Mouse (Mus musculus) heart, embryonic 10.5 days (tissue): ENCODE data around the gene Cdh22. TPM values are rescaled to one million over a fixed set of nuclear protein-coding genes. Genes with fewer than 3 reads are reported as not detected.

Experiments
- DNase-seq: peaks from one replicate; pipeline ENCODE4 v3.0.0-alpha.2; 2017; ENCODE audit warnings: low spot score
- H3K27ac ChIP-seq: fragments of 300-500 bp; sonication (generic); 2 replicates; pipeline ENCODE4 v1.5.1; 2016; ENCODE audit warnings: mild to moderate bottlenecking
- H3K27me3 ChIP-seq: fragments of 300-500 bp; sonication (generic); 2 replicates; pipeline ENCODE4 v1.6.1; 2016; ENCODE audit warnings: mild to moderate bottlenecking; ENCODE audit not compliant: poor library complexity, insufficient read depth, severe bottlenecking
- H3K36me3 ChIP-seq: fragments of 300-500 bp; sonication (generic); 2 replicates; pipeline ENCODE4 v1.6.1; 2016; ENCODE audit warnings: mild to moderate bottlenecking, moderate library complexity
- H3K4me1 ChIP-seq: fragments of 300-500 bp; sonication (generic); 2 replicates; pipeline ENCODE4 v1.6.1; 2016; ENCODE audit warnings: mild to moderate bottlenecking
- H3K4me3 ChIP-seq: fragments of 300-500 bp; sonication (generic); 2 replicates; pipeline ENCODE4 v1.5.1; 2016; ENCODE audit warnings: mild to moderate bottlenecking, moderate library complexity
- H3K9me3 ChIP-seq: fragments of 300-500 bp; sonication (generic); 2 replicates; pipeline ENCODE4 v1.6.1; 2016; ENCODE audit warnings: mild to moderate bottlenecking, moderate library complexity
- WGBS: fragments of 180-500 bp; shearing (Covaris S2); methylation state at CpG from one replicate; pipeline ENCODE4 v1.1.7; 2016; 5-methylcytosine and 5-hydroxymethylcytosine counted together
- polyA plus RNA-seq: library from polyadenylated mRNA; unstranded; fragments of >200 nt; fragmentation: Nextera tagmentation; extraction: Ambion mirVana; gene quantifications from 2 replicates; pipeline ENCODE4 v1.2.1, GENCODE M21; 2016

Cdh22 gene
- polyA plus RNA-seq, 1 experiment from 2014 or later = 0.04 TPM

DNA sequence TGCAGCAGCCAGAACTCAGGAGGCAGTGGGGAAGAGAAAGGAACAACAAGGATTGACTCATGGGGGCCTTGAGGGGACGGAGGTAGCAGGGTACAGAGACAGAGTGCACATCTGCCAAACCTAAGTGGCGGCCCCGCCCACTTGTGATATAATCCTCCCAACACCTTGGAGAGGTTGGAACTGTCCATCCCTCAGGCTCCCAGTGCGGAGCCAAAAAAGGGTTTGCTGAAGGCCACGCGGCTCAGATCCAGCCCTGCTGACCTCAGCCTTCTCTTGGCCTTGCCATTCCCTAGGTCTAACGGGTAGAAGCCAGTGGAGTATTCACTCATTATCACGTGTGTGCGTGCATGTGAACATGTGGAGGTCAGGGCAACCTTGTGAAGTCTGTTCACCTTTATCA lies 154.0 kb downstream of the Cdh22 start:
- H3K9me3 ChIP-seq = no peaks in the 10 kb centered on the region
- H3K36me3 ChIP-seq = no peaks in the 10 kb centered on the region
- 13% methylated on average over 9 of the region's 9 CpGs for WGBS
- DNase-seq = no peak
- H3K27me3 ChIP-seq = peaks cover 80% of the 10 kb centered on the region
- H3K27ac ChIP-seq = no peak overlapping the region
- H3K4me1 ChIP-seq = 0 out of 2 replicates have a peak, but pooled peaks cover 6% of the 10 kb centered on the region
- no peak overlapping the region for H3K4me3 ChIP-seq

DNA sequence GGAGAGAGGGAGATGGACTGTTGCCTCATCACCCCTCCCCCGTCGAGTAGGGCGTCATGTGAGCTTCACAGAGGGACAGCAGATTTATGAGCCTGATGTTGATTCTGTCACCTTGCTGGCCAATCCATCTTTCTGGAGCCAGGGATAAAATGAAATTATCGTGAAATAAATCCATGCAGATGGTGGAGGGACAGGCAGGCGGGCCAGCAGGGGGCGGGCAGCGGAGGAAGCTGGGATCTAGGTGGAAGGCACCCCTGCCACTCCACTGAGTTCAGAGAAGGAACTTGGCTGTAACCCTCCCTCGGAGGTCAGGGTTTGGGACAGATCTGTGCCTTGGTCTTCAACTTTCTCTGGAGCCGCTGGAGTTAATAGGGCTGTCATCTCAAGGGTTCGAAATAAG lies 156.0 kb downstream of the Cdh22 start:
- H3K4me3 ChIP-seq = no peak overlapping the region
- no peaks in the 10 kb centered on the region for H3K36me3 ChIP-seq
- H3K9me3 ChIP-seq = no peaks in the 10 kb centered on the region
- WGBS = 25% methylated on average over 10 of the region's 10 CpGs
- H3K4me1 ChIP-seq = 0 out of 2 replicates have a peak, but pooled peaks cover 10% of the 10 kb centered on the region
- H3K27ac ChIP-seq = no peak overlapping the region
- no peak for DNase-seq
- H3K27me3 ChIP-seq = peaks cover 86% of the 10 kb centered on the region

DNA sequence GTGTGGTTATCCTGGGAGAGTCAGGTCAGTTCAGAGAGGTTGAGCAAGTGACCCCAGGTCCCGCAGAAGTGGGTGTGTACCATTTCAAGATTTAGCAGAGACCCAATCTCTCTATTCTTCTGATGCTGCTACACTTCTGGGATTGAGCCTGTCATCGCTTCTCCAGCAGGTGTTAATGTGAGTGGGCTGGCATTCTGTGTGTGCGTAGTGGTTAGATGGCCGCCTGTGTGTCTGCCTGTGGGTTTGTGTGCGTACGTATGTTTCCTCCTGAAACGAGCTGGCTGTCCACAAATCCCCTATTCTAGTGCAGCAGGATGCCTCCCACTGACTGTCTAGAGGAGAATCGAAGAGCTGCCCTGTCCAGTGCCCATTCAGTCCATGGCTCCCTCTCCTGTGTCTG lies 156.6 kb downstream of the Cdh22 start:
- Histone ChIP-seq H3K4me3 (no peak overlapping the region), H3K4me1 (0 out of 2 replicates have a peak, but pooled peaks cover 10% of the 10 kb centered on the region), H3K9me3 (no peaks in the 10 kb centered on the region), H3K27me3 (peaks cover 92% of the 10 kb centered on the region), H3K36me3 (no peaks in the 10 kb centered on the region), H3K27ac (no peak overlapping the region)
- DNase-seq = no peak
- 67% methylated on average over 8 of the region's 8 CpGs for WGBS

DNA sequence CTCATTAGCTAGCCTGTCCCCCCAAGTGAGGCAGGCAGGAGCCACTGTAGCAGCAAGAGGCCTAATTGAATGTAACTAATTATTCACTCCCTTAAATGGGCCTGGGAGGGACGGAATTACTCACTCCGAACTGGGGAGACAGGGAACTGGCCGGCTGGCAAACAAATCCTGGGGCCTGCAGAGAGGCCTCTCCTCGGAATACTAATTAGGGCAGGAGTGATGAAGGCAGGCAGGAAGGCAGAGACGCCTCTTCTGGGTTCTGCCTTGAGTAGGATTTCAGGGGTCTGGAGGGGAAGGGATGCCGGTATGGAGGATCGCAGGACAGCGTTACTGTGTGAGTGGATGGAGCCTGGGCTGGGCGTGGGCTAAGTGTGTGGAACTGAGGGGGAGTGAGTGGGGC lies 157.6 kb downstream of the Cdh22 start:
- Histone ChIP-seq H3K9me3 (no peaks in the 10 kb centered on the region), H3K36me3 (no peaks in the 10 kb centered on the region), H3K27me3 (peaks cover 100% of the 10 kb centered on the region), H3K4me1 (0 out of 2 replicates have a peak, but pooled peaks cover 10% of the 10 kb centered on the region), H3K27ac (no peak overlapping the region), H3K4me3 (no peak overlapping the region)
- no peak for DNase-seq
- WGBS = 9% methylated on average over 9 of the region's 9 CpGs

DNA sequence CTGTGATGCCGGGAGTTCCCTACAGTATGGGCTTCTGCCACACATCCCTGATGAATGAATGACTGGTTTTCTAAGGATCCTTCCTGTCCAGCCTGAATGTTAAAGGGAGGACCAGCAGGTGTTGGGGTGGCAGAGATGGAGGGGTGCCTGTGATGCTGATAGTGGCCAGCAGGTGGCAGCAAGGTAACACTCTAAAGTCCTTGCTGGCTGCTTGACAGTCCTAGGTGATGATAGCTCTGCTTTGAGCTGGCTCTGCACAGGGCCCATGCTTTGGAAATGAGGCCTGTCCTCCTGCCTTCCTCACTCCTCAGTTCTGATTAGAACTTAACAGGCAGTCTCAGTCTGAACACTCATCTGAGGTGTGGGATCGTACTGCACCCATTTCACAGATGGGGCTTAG lies 159.7 kb downstream of the Cdh22 start:
- DNase-seq = peak; percentile 83
- peaks cover 99% of the 10 kb centered on the region for H3K27me3 ChIP-seq

DNA sequence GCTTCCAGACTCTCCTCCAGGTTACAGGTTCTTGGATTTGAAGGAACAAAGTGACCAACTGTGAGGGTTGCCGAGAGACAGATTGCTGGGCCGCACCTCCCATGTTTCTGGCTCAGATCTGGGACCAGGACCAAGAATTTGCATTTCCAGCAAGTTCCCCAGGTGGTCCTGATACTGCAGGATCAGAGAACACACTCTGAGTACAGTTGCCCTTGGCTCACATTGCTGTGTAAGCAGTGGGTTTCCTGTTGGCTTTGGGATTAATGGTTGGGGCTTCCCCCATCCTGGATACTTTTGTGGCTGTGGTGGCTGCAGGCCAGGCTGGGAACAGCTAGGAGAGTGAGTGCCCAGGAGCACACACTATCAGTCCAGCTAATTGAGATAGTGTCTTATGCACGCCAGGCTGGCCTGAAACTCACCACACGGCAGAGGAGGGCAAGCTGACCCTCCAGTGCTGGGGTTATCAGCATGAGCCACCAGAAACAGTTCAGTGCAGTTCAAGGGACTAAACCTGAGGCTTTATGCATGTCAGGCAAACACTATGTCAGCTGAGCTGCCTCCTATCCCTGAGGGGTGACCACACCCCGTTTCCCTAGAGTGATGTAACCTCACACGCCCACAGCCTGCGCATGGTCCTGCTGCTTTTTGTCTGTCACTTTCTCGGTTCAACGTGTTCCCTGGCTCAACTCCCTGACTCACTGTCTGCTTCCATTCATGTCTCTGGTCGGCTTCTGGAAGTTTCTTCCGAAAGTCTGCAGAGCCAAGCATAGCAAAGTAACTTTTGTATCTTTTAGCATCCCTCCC lies 160.4 kb downstream of the Cdh22 start:
- H3K9me3 ChIP-seq = no peaks in the 10 kb centered on the region
- no peak for DNase-seq
- no peak overlapping the region for H3K4me3 ChIP-seq
- H3K36me3 ChIP-seq = no peaks in the 10 kb centered on the region
- WGBS = 35% methylated on average over 11 of the region's 11 CpGs
- peaks cover 16% of the 10 kb centered on the region for H3K4me1 ChIP-seq
- no peak overlapping the region for H3K27ac ChIP-seq
- H3K27me3 ChIP-seq = peaks cover 99% of the 10 kb centered on the region

More for the DNA sequence above, 159.7 kb downstream of the Cdh22 start:
- no peak overlapping the region for H3K27ac ChIP-seq
- WGBS = 30% methylated on average over 2 of the region's 2 CpGs
- H3K36me3 ChIP-seq = no peaks in the 10 kb centered on the region
- no peaks in the 10 kb centered on the region for H3K9me3 ChIP-seq
- peaks cover 15% of the 10 kb centered on the region for H3K4me1 ChIP-seq
- no peak overlapping the region for H3K4me3 ChIP-seq

DNA sequence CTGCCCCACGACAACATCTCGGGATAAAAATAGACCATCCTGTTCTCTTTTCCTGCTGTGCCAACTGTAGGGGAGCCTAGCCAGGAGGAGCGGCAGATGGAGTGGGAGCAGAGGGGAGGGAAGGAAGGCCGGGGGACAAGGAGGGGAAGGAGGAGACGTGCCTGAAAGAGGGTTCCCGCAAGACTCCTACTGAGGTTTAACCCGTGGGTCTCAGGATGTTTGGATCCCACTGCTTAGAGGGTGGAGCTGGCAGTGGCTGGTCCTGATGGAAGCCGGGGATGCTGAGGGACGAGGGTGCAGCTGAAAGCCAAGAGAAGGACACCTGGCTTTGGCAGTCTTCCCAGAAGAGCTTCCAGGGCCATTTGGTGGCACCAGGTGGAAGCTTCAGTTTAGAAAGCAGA lies 161.3 kb downstream of the Cdh22 start:
- H3K9me3 ChIP-seq = no peaks in the 10 kb centered on the region
- peaks cover 16% of the 10 kb centered on the region for H3K4me1 ChIP-seq
- H3K27me3 ChIP-seq = peaks cover 94% of the 10 kb centered on the region
- no peak for DNase-seq
- no peak overlapping the region for H3K4me3 ChIP-seq
- WGBS = 18% methylated on average over 9 of the region's 9 CpGs
- H3K36me3 ChIP-seq = no peaks in the 10 kb centered on the region
- H3K27ac ChIP-seq = no peak overlapping the region

DNA sequence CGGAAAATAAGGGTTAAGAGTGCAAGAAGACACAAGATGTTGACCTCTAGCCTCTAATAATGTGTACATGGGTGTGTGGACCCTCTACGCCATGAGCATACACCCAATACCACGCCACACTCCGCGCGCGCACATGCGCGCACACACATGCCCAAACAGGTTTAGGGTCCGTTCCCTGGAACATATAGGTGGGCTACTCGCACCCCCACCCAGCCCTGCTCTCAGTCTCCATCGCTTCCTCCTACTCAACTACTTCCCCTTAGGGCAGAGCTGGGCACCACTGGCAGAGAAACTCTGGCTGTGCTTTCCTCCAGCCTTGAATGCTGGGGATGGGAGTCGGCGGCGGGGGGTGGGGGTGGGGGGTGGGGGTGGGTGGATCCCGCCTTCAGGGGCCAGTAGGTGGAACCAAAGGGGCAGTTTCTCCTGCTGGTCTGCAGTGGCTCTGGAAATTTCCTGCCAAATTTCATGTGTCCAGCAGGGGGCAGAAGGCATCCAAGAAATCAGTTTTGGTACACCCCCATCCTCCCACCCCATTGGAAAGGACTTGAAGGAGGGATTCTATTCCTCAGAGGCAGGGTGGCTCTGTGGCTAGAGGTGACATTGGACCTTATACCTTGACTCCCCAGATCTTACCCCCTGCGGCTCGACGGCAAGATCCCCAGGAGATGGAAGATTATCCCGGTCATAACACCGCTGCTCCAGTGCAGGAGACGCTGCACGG lies 164.4 kb downstream of the Cdh22 start:
- Histone ChIP-seq H3K4me1 (peaks cover 15% of the 10 kb centered on the region), H3K4me3 (peak overlapping the region; percentile 32), H3K27ac (no peak overlapping the region), H3K27me3 (peaks cover 67% of the 10 kb centered on the region), H3K36me3 (no peaks in the 10 kb centered on the region), H3K9me3 (no peaks in the 10 kb centered on the region)
- no peak for DNase-seq
- 22% methylated on average over 23 of the region's 23 CpGs for WGBS

DNA sequence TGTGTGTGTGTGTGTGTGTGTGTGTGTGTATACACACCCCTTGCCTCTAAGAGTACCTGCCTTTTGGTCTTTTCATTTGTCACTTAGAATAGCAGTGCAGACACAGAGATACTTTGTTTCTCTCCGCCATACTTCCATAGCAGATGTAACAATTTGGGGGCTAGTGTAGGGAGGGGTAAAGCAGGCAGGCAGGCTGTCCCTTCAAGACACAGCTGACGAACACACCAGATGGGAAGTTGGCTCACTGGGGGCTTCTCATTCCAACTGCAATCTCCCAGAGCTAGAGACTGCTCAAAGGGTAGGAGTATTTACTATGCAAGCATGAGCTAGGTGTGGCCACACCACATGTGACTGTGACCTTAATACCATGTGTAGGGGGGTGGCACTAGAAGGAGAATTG lies 165.8 kb downstream of the Cdh22 start:
- Histone ChIP-seq H3K4me1 (peaks cover 10% of the 10 kb centered on the region), H3K36me3 (no peaks in the 10 kb centered on the region), H3K27me3 (peaks cover 53% of the 10 kb centered on the region), H3K9me3 (no peaks in the 10 kb centered on the region), H3K27ac (no peak overlapping the region), H3K4me3 (no peak overlapping the region)
- WGBS = 73% methylated on average over 2 of the region's 2 CpGs
- DNase-seq = no peak

DNA sequence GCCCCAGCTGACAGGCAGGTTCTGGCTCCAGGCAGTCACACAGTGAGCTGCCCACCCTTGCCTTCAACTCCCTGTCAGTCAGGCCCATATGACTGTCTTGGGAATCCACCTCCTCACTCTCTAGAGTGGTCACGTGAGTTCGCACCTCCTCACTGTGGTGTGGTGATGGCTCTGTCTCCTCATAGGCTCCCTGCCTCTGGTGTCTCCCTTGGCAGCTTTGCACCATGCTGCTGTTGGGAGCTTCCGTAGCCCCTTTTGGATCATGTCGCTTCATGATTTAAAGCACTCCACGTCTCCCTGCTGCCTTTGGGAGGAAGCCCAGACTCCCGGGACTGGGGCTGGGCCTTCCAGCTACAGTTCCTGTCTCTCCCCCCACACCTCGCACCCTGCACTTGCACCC lies 170.2 kb downstream of the Cdh22 start:
- Histone ChIP-seq H3K9me3 (no peaks in the 10 kb centered on the region), H3K27ac (no peak overlapping the region), H3K36me3 (no peaks in the 10 kb centered on the region), H3K27me3 (peaks cover 16% of the 10 kb centered on the region; the same call in 1 of the 2 replicates), H3K4me3 (no peak overlapping the region), H3K4me1 (no peaks in the 10 kb centered on the region)
- whole genome bisulfite sequencing = 59% methylated on average over 7 of the region's 7 CpGs
- DNase-seq = no peak

DNA sequence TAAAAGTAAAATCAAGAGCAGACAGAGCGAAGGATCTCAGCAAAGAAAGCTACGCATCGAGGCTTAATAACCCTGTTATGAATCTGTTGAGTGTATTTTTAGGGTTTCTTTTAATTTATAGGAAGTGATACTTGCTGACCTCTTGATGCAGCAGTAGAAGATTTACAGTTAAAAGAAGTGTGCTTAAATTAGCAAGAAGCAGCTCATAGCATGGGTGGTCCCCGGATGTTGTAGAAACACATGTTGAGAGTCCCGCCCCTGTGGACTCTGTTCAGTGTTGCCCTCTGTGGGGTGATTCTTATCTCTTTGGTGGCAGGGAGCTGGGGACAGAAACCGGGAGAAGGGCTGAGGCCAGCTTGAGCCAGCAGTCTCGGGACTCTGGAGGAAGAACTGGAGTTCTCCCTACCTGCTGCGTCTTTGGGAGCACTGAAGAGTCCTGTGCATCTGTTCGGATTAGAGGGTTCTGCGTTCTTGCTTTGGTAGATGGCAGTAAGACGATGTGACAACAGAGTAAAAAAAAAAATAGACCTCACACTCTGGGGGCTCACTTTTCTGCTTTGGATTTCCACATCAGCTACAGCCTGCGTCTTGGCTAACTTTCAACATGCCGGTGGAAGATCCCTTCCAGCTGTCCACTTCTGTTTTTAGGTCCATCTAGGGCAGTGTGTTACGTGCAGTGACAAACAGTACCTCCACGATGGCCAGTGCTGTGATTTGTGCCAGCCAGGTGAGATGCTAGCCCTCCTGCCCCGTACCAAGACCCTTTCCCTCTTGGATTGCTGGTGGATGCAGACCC lies 172.8 kb downstream of the Cdh22 start:
- no peaks in the 10 kb centered on the region for H3K4me1 ChIP-seq
- H3K27me3 ChIP-seq = peaks cover 20% of the 10 kb centered on the region
- DNase-seq = no peak
- 74% methylated on average over 16 of the region's 16 CpGs for WGBS
- H3K27ac ChIP-seq = no peak overlapping the region
- H3K4me3 ChIP-seq = no peak overlapping the region
- no peaks in the 10 kb centered on the region for H3K9me3 ChIP-seq
- H3K36me3 ChIP-seq = no peaks in the 10 kb centered on the region
